Mouse (Mus musculus) spleen, adult 2 months (tissue): ENCODE data around the gene Nedd9. TPM values are rescaled to one million over a fixed set of nuclear protein-coding genes. Genes with fewer than 3 reads are reported as not detected.
A peak's percentile ranks its signal among the peaks of the same experiment; 100 is the strongest.

ENCODE experiments used
- DNase-seq, 2 experiments: peaks; one replicate each; pipeline versions ENCODE4 v3.0.0 to v3.0.0-alpha.2; 2012 to 2021; ENCODE audit warnings: low spot score in 2 of 2, low read depth in 1 of 2
- H3K27ac ChIP-seq: fragments of 200-500 bp; 2 replicates; pipeline ENCODE4 v1.5.1; 2012; ENCODE audit warnings: low read length, inconsistent platforms; ENCODE audit not compliant: insufficient read depth
- H3K27me3 ChIP-seq: fragments of 200-500 bp; 2 replicates; pipeline ENCODE4 v1.6.1; 2012; ENCODE audit warnings: mild to moderate bottlenecking, moderate library complexity, low read length, inconsistent platforms; ENCODE audit not compliant: control insufficient read depth, insufficient read depth
- H3K36me3 ChIP-seq: fragments of 200-500 bp; 2 replicates; pipeline ENCODE4 v1.6.1; 2012; ENCODE audit warnings: mild to moderate bottlenecking, low read length, inconsistent platforms; ENCODE audit not compliant: control insufficient read depth, insufficient read depth
- H3K4me1 ChIP-seq: fragments of 200-500 bp; 2 replicates; pipeline ENCODE4 v1.6.1; 2011; ENCODE audit warnings: inconsistent platforms; ENCODE audit not compliant: control insufficient read depth, insufficient read depth, insufficient read length
- H3K4me3 ChIP-seq: fragments of 200-500 bp; 2 replicates; pipeline ENCODE4 v1.5.1; 2011; ENCODE audit warnings: mild to moderate bottlenecking, inconsistent platforms; ENCODE audit not compliant: insufficient read depth, insufficient read length; ENCODE audit errors: extremely low read depth
- CTCF ChIP-seq: fragments of 200-500 bp; IDR thresholded peaks from 2 replicates; pipeline ENCODE4 v1.5.1; 2011; ENCODE audit warnings: mild to moderate bottlenecking, inconsistent platforms; ENCODE audit not compliant: insufficient read depth, insufficient read length, insufficient replicate concordance; ENCODE audit errors: extremely low read depth
- POLR2A ChIP-seq: fragments of 200-500 bp; IDR thresholded peaks from 2 replicates; pipeline ENCODE4 v1.6.1; 2011; ENCODE audit warnings: low read depth, low read length, inconsistent platforms
- WGBS: fragments of 180-500 bp; shearing (Covaris S2); methylation state at CpG from one replicate; pipeline ENCODE4 v1.1.7; 2018; 5-methylcytosine and 5-hydroxymethylcytosine counted together
- polyA plus RNA-seq: library from polyadenylated mRNA; depleted of rRNA; stranded (reverse); fragments of >200 nt; gene quantifications from 2 replicates; pipeline ENCODE4 v1.2.3, GENCODE M21; 2012

The Nedd9 gene
- polyA plus RNA-seq, 1 experiment, result 45.3 TPM

- no peak for DNase-seq
- 42% methylated on average over 2 of the region's 2 CpGs for WGBS
- Histone ChIP-seq H3K4me3 (no peak overlapping the region), H3K36me3 (no peaks in the 10 kb centered on the region), H3K4me1 (peaks cover 36% of the 10 kb centered on the region), H3K27ac (peak overlapping the region; percentile 87), H3K27me3 (no peaks in the 10 kb centered on the region)
- no peak for TF ChIP-seq CTCF
- no peak for TF ChIP-seq POLR2A
These were observed 17.8 kb upstream of the Nedd9 start for GRCm38 (mm10) chr13:41504997-41505396.

- H3K27me3 ChIP-seq, result no peaks in the 10 kb centered on the region
- no peaks in the 10 kb centered on the region for H3K36me3 ChIP-seq
- H3K27ac ChIP-seq, result peak overlapping the region; percentile 87
- TF ChIP-seq CTCF (no peak), POLR2A (no peak)
- H3K4me3 ChIP-seq, result no peak overlapping the region
- DNase-seq, result no peak
- H3K4me1 ChIP-seq, result peaks cover 36% of the 10 kb centered on the region
- 91% methylated on average over 2 of the region's 2 CpGs for WGBS
These were observed 17.3 kb upstream of the Nedd9 start for GRCm38 (mm10) chr13:41504448-41504847.

GRCm38 (mm10) chr13:41502917-41503301, 15.7 kb upstream of the Nedd9 start:
- no peak for DNase-seq
- Histone ChIP-seq H3K4me3 (no peak overlapping the region), H3K36me3 (no peaks in the 10 kb centered on the region), H3K27me3 (no peaks in the 10 kb centered on the region), H3K4me1 (peaks cover 36% of the 10 kb centered on the region), H3K27ac (peak overlapping the region; percentile 82)
- WGBS, result 51% methylated on average over 2 of the region's 2 CpGs
- TF ChIP-seq CTCF (no peak), POLR2A (no peak)

- Histone ChIP-seq H3K36me3 (no peaks in the 10 kb centered on the region), H3K4me3 (no peak overlapping the region), H3K27me3 (no peaks in the 10 kb centered on the region), H3K4me1 (peaks cover 36% of the 10 kb centered on the region), H3K27ac (peak overlapping the region; percentile 82)
- TF ChIP-seq POLR2A (no peak), CTCF (no peak)
- 24% methylated on average over 12 of the region's 12 CpGs for WGBS
- no peak for DNase-seq
These were observed 15.2 kb upstream of the Nedd9 start for GRCm38 (mm10) chr13:41502136-41502916.

GRCm38 (mm10) chr13:41500793-41501192, 13.6 kb upstream of the Nedd9 start:
- Histone ChIP-seq H3K4me1 (peaks cover 28% of the 10 kb centered on the region), H3K4me3 (no peak overlapping the region), H3K27ac (no peak overlapping the region), H3K27me3 (no peaks in the 10 kb centered on the region), H3K36me3 (no peaks in the 10 kb centered on the region)
- TF ChIP-seq POLR2A (no peak), CTCF (no peak)
- WGBS, result 41% methylated on average over 3 of the region's 3 CpGs
- no peak for DNase-seq

- H3K4me1 ChIP-seq, result peaks cover 19% of the 10 kb centered on the region
- TF ChIP-seq CTCF, result no peak
- no peak for TF ChIP-seq POLR2A
- no peaks in the 10 kb centered on the region for H3K27me3 ChIP-seq
- WGBS, result 92% methylated on average over 2 of the region's 2 CpGs
- H3K27ac ChIP-seq, result no peak overlapping the region
- DNase-seq, result no peak
- H3K4me3 ChIP-seq, result no peak overlapping the region
- H3K36me3 ChIP-seq, result no peaks in the 10 kb centered on the region
These were observed 11.5 kb upstream of the Nedd9 start for GRCm38 (mm10) chr13:41498611-41499121.

GRCm38 (mm10) chr13:41494681-41495080, 7.5 kb upstream of the Nedd9 start:
- no peak for TF ChIP-seq CTCF
- WGBS, result 89% methylated on average over 2 of the region's 2 CpGs
- H3K27ac ChIP-seq, result no peak overlapping the region
- H3K36me3 ChIP-seq, result no peaks in the 10 kb centered on the region
- DNase-seq, result no peak
- H3K4me1 ChIP-seq, result peaks cover 16% of the 10 kb centered on the region
- H3K27me3 ChIP-seq, result no peaks in the 10 kb centered on the region
- H3K4me3 ChIP-seq, result no peak overlapping the region
